Mouse (Mus musculus) mouse trophoblast stem cell (cell line): ENCODE results near the gene Vmn1r31.

ENCODE experiments used
- in situ Hi-C, 2 experiments: fragments of 300-500 bp; cut with MseI, MboI; formaldehyde crosslinking; loops; 2 replicates in 1 of 2; 3 replicates in 1 of 2; pipeline ENCODE4 v1.15.1; 2025

Gene Vmn1r31

GRCm38 (mm10) chr6:58475230-58475629 is at the start of gene Vmn1r31:
Gene Vmn1r31, minus strand, starts transcription at chr6:58475330.
- in situ Hi-C loops: no loop called here

GRCm38 (mm10) chr6:58443285-58443684 is 31.8 kb downstream of the Vmn1r31 start, which contains the start of gene Vmn1r30:
Gene Vmn1r30, minus strand, starts transcription at chr6:58443385.
- in situ Hi-C loops: no loop called here
